Mouse (Mus musculus) kidney, postnatal 0 days (tissue): ENCODE measurements at regions not wholly inside any gene's neighbourhood (a gene's known extent, or its start where the extent isn't known, plus 50 kb on each side); places are given as distances from the start of the nearest gene placed in this dataset.

Source experiments
- ATAC-seq: fragments of 200-750 bp; cut with Nextera tagmentation; replicated peaks from 2 replicates; pipeline ENCODE4 v1.8.0; 2017; ENCODE audit warnings: low read depth, moderate number of reproducible peaks, moderate TSS enrichment, moderate library complexity; ENCODE audit not compliant: low FRiP score
- DNase-seq: peaks from one replicate; pipeline ENCODE4 v3.0.0-alpha.2; 2016; ENCODE audit warnings: low spot score
- H3K27ac ChIP-seq: fragments of 300-500 bp; sonication (generic); 2 replicates; pipeline ENCODE4 v1.5.1; 2014; ENCODE audit warnings: mild to moderate bottlenecking
- H3K27me3 ChIP-seq: fragments of 300-500 bp; sonication (generic); 2 replicates; pipeline ENCODE4 v1.6.1; 2014; ENCODE audit warnings: low read length, mixed read lengths; ENCODE audit not compliant: insufficient read depth
- H3K36me3 ChIP-seq: fragments of 300-500 bp; sonication (generic); 2 replicates; pipeline ENCODE4 v1.6.1; 2014; ENCODE audit warnings: low read length, mixed read lengths; ENCODE audit not compliant: insufficient read depth
- H3K4me1 ChIP-seq: fragments of 300-500 bp; sonication (generic); replicated peaks from 2 replicates; pipeline ENCODE4 v1.6.1; 2014; ENCODE audit warnings: antibody characterized with exemption, low read length, mixed read lengths; ENCODE audit not compliant: insufficient read depth
- H3K4me2 ChIP-seq: fragments of 300-500 bp; sonication (generic); 2 replicates; pipeline ENCODE4 v1.6.1; 2014; ENCODE audit warnings: mild to moderate bottlenecking, low read length, moderate library complexity, mixed read lengths
- H3K4me3 ChIP-seq: fragments of 300-500 bp; sonication (generic); replicated peaks from 2 replicates; pipeline ENCODE4 v1.5.1; 2014; ENCODE audit warnings: low read depth, low read length
- H3K9ac ChIP-seq: fragments of 300-500 bp; sonication (generic); 2 replicates; pipeline ENCODE4 v1.6.1; 2014; ENCODE audit warnings: low read depth, low read length
- H3K9me3 ChIP-seq: fragments of 300-500 bp; sonication (generic); replicated peaks from 2 replicates; pipeline ENCODE4 v1.6.1; 2016; ENCODE audit warnings: low read length, inconsistent platforms, mixed read lengths
- CTCF ChIP-seq: IDR thresholded peaks from 2 replicates; pipeline ENCODE4 v1.5.1; 2016; ENCODE audit warnings: antibody characterized with exemption, low read depth, mild to moderate bottlenecking, moderate library complexity
- WGBS: fragments of 180-500 bp; shearing (Covaris S2); extraction: QIAGEN DNeasy Blood & Tissue Kit; methylation state at CpG from one replicate; pipeline ENCODE4 v1.1.7; 2014; 5-methylcytosine and 5-hydroxymethylcytosine counted together

DNA sequence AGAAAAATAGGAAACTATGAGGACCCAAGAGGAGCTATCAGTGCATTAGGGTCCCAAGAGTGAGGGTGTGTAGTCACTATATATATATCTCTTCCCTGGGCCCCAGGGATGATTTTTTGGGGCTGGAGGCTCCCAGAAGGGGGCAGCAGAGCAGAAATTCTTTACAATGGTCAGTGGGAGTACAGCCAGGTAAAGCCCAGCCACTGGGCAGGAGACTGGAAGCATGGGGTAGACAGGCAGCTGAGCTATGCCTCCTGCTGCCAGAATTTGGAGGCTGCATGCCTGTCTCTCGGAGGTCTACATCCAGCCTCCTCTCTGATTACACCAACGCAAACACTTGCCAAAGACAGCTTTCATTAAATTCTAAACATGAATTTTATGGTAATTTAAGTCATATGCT is 202.7 kb upstream of the Irx1 start:
- Histone ChIP-seq H3K9me3 (no peaks in the 10 kb centered on the region), H3K4me3 (no peak overlapping the region), H3K27ac (no peak overlapping the region), H3K9ac (no peak overlapping the region), H3K4me2 (no peak overlapping the region), H3K27me3 (no peaks in the 10 kb centered on the region), H3K4me1 (no peaks in the 10 kb centered on the region), H3K36me3 (no peaks in the 10 kb centered on the region)
- DNase-seq = no peak
- peak; percentile 32; the same call in 1 of the 2 replicates for TF ChIP-seq CTCF
- 47% methylated on average over 2 of the region's 2 CpGs for WGBS
- ATAC-seq = no peak

DNA sequence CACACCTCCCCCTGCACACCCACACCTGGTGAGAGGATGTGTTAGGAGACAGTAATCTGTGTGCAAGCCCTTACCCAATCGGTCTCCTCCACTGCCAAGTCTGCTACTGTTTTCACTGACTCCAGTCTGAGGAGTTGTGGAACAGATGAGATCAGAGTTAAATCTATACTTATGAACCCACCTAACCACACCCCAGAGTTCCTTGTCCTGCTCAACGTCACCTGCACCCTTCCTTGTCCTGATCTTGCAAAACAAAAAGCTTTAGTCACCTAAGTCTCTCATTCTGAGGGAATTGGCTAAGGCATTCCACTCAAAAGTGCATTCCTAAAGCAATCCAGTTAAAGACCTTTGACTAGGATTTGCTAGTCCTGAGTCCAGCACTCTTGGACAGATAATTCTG is 203.9 kb upstream of the Irx1 start:
- Histone ChIP-seq H3K4me2 (no peak overlapping the region), H3K4me1 (no peaks in the 10 kb centered on the region), H3K9me3 (no peaks in the 10 kb centered on the region), H3K27me3 (no peaks in the 10 kb centered on the region), H3K36me3 (no peaks in the 10 kb centered on the region), H3K27ac (no peak overlapping the region), H3K9ac (no peak overlapping the region), H3K4me3 (no peak overlapping the region)
- TF ChIP-seq CTCF = no peak
- 66% methylated on average over 2 of the region's 2 CpGs for WGBS
- ATAC-seq (no peak), DNase-seq (no peak)

DNA sequence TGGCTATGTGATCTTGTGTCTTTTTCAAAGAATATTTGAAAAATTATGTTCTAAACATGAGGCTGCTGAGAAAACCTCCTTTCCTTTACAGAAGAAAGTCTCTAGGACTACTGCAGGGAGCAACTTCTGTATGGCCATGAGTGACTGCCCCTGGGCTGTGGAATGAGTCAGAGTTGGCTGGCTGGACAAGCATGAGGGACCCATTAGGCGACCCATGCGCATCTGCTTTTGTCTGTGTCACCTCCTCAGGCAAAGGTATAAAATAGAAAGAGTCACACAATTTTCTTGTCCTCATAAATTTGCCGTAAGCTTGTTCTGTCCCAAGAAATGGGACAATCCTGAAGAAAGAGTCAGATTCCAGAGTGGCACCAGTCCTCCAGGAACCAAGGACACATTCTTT is 220.1 kb upstream of the Irx1 start:
- H3K27me3 ChIP-seq = no peaks in the 10 kb centered on the region
- no peaks in the 10 kb centered on the region for H3K9me3 ChIP-seq
- no peak overlapping the region for H3K4me3 ChIP-seq
- no peak overlapping the region for H3K27ac ChIP-seq
- H3K4me1 ChIP-seq = no peaks in the 10 kb centered on the region
- 87% methylated on average over 3 of the region's 3 CpGs for WGBS
- DNase-seq = no peak
- no peak overlapping the region for H3K4me2 ChIP-seq
- no peak for ATAC-seq
- no peak for TF ChIP-seq CTCF
- H3K36me3 ChIP-seq = no peaks in the 10 kb centered on the region
- no peak overlapping the region for H3K9ac ChIP-seq

DNA sequence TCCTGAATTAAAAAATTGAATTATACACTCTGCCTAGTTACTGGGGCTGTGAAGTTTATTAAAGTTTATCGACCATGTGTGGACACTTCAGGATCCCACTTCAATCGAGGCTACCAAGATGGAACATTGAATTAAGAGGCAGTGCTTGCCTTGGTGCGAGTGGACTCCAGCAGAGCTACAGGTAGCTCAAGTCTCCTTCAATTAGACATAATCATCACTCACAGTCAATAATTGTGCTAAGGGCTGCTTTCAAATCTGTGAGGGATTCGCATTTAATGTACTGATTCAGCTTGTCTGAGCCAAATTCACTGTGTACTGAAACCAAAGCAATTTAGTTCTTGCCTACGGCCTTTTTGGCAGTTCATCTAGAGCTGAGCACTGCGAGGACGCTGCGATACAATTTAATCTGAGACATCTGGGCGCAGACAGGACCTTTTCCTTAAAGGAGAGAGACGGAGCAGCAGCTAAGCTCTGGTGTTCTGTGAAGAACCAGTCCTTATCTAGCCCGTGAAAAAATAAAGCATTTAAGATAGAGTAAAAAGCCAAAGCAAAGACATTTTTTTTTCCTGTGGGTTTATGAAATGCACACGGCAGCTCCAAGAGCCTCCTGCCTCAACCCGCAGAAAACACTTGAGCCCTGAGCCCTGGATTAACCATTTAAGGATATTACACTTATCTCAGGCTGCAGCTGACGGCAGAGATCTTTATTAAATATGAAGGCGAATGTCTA is 220.8 kb upstream of the Irx1 start:
- Histone ChIP-seq H3K4me2 (no peak overlapping the region), H3K4me1 (no peaks in the 10 kb centered on the region), H3K27ac (no peak overlapping the region), H3K4me3 (no peak overlapping the region), H3K36me3 (no peaks in the 10 kb centered on the region), H3K9me3 (no peaks in the 10 kb centered on the region), H3K27me3 (no peaks in the 10 kb centered on the region), H3K9ac (no peak overlapping the region)
- no peak for ATAC-seq
- 77% methylated on average over 15 of the region's 15 CpGs for WGBS
- no peak for DNase-seq
- no peak for TF ChIP-seq CTCF

DNA sequence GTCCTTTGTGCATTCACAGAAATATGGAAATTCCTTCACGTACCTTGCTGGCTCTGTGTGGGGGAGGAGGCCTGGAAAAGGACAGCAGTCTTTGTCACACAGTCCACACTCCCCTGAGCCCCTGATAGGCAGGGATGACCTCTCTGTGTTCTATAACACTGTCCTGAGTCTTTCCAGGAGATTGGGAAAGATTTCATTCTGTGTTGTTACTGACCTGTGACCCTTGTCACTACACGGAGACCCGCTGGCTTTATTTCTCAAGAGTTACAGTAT is 221.3 kb upstream of the Irx1 start:
- Histone ChIP-seq H3K27ac (no peak overlapping the region), H3K9me3 (no peaks in the 10 kb centered on the region), H3K36me3 (no peaks in the 10 kb centered on the region), H3K4me2 (no peak overlapping the region), H3K4me1 (no peaks in the 10 kb centered on the region), H3K4me3 (no peak overlapping the region), H3K9ac (no peak overlapping the region), H3K27me3 (no peaks in the 10 kb centered on the region)
- 77% methylated on average over 3 of the region's 3 CpGs for WGBS
- DNase-seq (no peak), ATAC-seq (no peak)
- no peak for TF ChIP-seq CTCF

DNA sequence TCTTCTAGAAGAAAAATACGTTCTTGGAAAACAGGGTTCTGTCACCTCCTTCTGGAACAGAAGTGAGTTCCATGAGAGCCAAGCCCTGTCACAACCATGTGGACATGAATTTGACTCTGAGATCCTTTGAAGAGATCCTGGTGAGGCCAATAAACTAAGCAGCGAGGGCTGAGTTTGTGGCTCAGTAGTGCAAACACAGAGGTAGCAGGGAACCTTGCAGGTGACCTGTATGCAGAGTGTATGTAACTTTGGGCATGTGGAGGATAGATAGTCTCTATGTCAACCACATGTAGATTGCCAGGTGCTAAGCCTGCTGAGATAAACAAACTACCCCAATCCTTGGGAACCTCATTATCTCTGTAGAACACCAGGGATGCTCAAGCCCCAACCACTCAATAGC is 232.4 kb upstream of the Irx1 start:
- no peak overlapping the region for H3K9ac ChIP-seq
- H3K4me1 ChIP-seq = no peaks in the 10 kb centered on the region
- no peaks in the 10 kb centered on the region for H3K36me3 ChIP-seq
- no peaks in the 10 kb centered on the region for H3K9me3 ChIP-seq
- no peak overlapping the region for H3K27ac ChIP-seq
- no peak overlapping the region for H3K4me3 ChIP-seq
- no peaks in the 10 kb centered on the region for H3K27me3 ChIP-seq
- no peak for ATAC-seq
- TF ChIP-seq CTCF = no peak
- no peak overlapping the region for H3K4me2 ChIP-seq
- DNase-seq = no peak
- WGBS = 93% methylated on average over 2 of the region's 2 CpGs
